Mouse (Mus musculus): ENCODE results near the gene Washc3.

DNA sequence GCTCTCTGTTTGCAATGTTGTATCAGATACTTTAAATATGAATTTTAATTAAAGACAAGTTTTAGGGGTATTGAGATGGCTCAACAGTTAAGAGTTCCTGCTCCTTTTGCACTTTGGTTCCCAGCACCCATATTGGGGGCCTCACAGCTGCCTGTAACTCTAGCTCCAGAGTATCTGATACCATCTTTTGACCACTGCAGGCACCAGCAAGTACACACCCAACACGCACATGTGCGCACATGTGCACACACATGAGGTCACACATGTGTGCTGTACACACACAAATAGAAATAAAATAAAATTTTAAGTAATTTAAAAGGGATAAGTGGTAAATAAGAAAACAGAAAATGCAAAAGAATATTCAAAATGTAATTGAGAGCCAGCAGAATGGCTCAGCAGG is 27.1 kb downstream of the Washc3 start:
- no peak for TF ChIP-seq EP300 (IDR thresholded peaks at IDR 0.05)
- no peak for TF ChIP-seq CTCF (IDR thresholded peaks at IDR 0.05)
